ENCODE assay signal across 9 mouse cellular contexts in the genomic region with DNA sequence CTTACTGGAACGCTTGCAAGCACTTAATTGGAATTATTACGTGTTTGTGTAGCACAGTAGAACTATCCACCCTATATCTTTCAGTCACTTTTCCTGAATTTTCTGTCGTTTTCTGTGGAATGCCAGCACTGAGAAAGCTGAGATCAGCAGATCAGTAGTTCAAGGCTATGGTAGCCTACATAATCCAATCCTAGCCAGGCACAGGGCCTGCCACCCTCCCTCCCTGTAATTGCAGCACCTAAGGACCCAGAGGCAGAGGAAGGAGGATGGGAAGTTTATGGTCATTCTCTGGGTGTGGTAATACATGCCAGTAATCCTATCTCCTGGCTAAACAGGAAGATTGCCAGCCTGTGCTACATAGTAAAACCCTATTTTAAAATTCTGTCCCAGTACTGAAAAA. TPM values are rescaled to one million over a fixed set of nuclear protein-coding genes. Genes with fewer than 3 reads are reported as not detected.
DNase-seq lines count a peak whose midpoint lies in the region; ATAC-seq and TF ChIP-seq lines count a peak whose summit lies in the region.
"Had no signal": no experiment of that assay in that cellular context is flagged by ENCODE, and none has a peak within 500 bp of the region (broad histone marks: within the 10 kb centered on the region; RNA-seq: fewer than 3 reads in every experiment).

No protein-coding gene starts in this region.

- H3K27me3 ChIP-seq in kidney, adult 2 months (replicated peaks; ENCODE audit: control insufficient read depth, insufficient read depth, low read length): no peaks in the 10 kb centered on the region
- H3K27me3 ChIP-seq in midbrain, embryonic 14.5 days (ENCODE audit: control insufficient read depth, insufficient read depth, low read length): no peaks in the 10 kb centered on the region

- no peak for TF ChIP-seq POLR2A in kidney, adult 2 months (IDR thresholded peaks at IDR 0.05; ENCODE audit: low read depth, low read length)

- peak overlapping the region; percentile 64; the same call in 1 of the 2 replicates for H3K4me2 ChIP-seq in midbrain, embryonic 14.5 days (ENCODE audit: low read length)

- no peak for DNase-seq in kidney, adult 2 months
- DNase-seq in kidney, adult 11 months: no peak
- peak; percentile 18 for DNase-seq in NIH3T3 (ENCODE audit: low read depth)
- DNase-seq in gonadal fat pad, adult 2 months (ENCODE audit: low read depth): peak; percentile 63
- DNase-seq in midbrain, embryonic 14.5 days: no peak
- DNase-seq in yolk sac, embryonic 10.5 days (ENCODE audit: low spot score): no peak
- no peak for DNase-seq in layer of hippocampus, postnatal 25 days (ENCODE audit: extremely low spot score in 1 of 2, low spot score in 1 of 2)
- no peak for DNase-seq in natural killer cell, adult 2 months (ENCODE audit: low spot score in 2 of 2)
- DNase-seq: adrenal gland, adult 2 months had no signal

- TF ChIP-seq CTCF in kidney, adult 2 months (conservative IDR thresholded peaks at IDR 0.05; ENCODE audit: insufficient read depth, insufficient read length, low read depth, low read length): no peak

- peaks cover 6% of the 10 kb centered on the region; the same call in 1 of the 2 replicates for H3K4me1 ChIP-seq in kidney, adult 2 months (ENCODE audit: control insufficient read depth, insufficient read depth, low read length)
- peaks cover 9% of the 10 kb centered on the region for H3K4me1 ChIP-seq in midbrain, embryonic 14.5 days (ENCODE audit: control insufficient read depth, insufficient read depth, low read length)

- no peak for ATAC-seq in midbrain, embryonic 14.5 days (ENCODE audit: low FRiP score, low TSS enrichment)

- no peaks in the 10 kb centered on the region for H3K9me3 ChIP-seq in midbrain, embryonic 14.5 days (ENCODE audit: control insufficient read depth, low read length)

- H3K36me3 ChIP-seq in kidney, adult 2 months (ENCODE audit: control insufficient read depth, insufficient read depth, low read length): peaks cover 2% of the 10 kb centered on the region; the same call in 1 of the 2 replicates
- peaks cover 13% of the 10 kb centered on the region for H3K36me3 ChIP-seq in midbrain, embryonic 14.5 days (ENCODE audit: control insufficient read depth, insufficient read depth, low read length)

- H3K9ac ChIP-seq in midbrain, embryonic 14.5 days (replicated peaks; ENCODE audit: low read length): peak overlapping the region; percentile 52; the same call in 1 of the 2 replicates

- WGBS in kidney, adult 2 months: 53% methylated on average over 3 of the region's 3 CpGs
- 69% methylated on average over 3 of the region's 3 CpGs for WGBS in midbrain, embryonic 14.5 days

- H3K27ac ChIP-seq in kidney, adult 2 months (ENCODE audit: insufficient read depth, low read depth, low read length): peak overlapping the region; percentile 20; the same call in 1 of the 2 replicates
- no peak overlapping the region; the same call in 1 of the 2 replicates for H3K27ac ChIP-seq in midbrain, embryonic 14.5 days (replicated peaks; ENCODE audit: low read depth, low read length)

- H3K4me3 ChIP-seq in kidney, adult 2 months (ENCODE audit: insufficient read depth, low read depth, low read length): no peak overlapping the region
- H3K4me3 ChIP-seq in midbrain, embryonic 14.5 days (replicated peaks; ENCODE audit: low read depth, low read length): no peak overlapping the region

RNA-seq across cellular contexts. Expression of gene Eif5a, which starts 1.0 kb away (rescaled TPM):
- 465 and 575 TPM in 2 replicates for polyA plus RNA-seq in kidney, adult 2 months (2012; rRNA removed)
- 457 and 520 TPM in 2 replicates for polyA plus RNA-seq in gonadal fat pad, adult 2 months (2012; rRNA removed)
- 1,083 and 1,099 TPM in 2 replicates for polyA plus RNA-seq in midbrain, embryonic 14.5 days (2014; fragmentation: Nextera tagmentation; extraction: Ambion mirVana)
- total RNA-seq in layer of hippocampus, postnatal 25 days (2021): 100 to 1,000 TPM; 426 to 481 TPM

RNA-seq across cellular contexts. Expression of gene Gps2, which starts 9.1 kb away (rescaled TPM):
- polyA plus RNA-seq in kidney, adult 2 months (2012; rRNA removed): 72.9 and 75.5 TPM in 2 replicates
- polyA plus RNA-seq in gonadal fat pad, adult 2 months (2012; rRNA removed): 56.9 and 61.2 TPM in 2 replicates
- 56.4 and 62.4 TPM in 2 replicates for polyA plus RNA-seq in midbrain, embryonic 14.5 days (2014; fragmentation: Nextera tagmentation; extraction: Ambion mirVana)
- total RNA-seq in layer of hippocampus, postnatal 25 days (2021): 10 to 100 TPM; 26.8 to 32.6 TPM

RNA-seq across cellular contexts. Expression of gene Ybx2, which starts 12.8 kb away (rescaled TPM):
- polyA plus RNA-seq in kidney, adult 2 months (2012; rRNA removed): 60.5 and 71.7 TPM in 2 replicates
- polyA plus RNA-seq in gonadal fat pad, adult 2 months (2012; rRNA removed): 19.2 and 37.4 TPM in 2 replicates
- 4.3 and 10.4 TPM in 2 replicates for polyA plus RNA-seq in midbrain, embryonic 14.5 days (2014; fragmentation: Nextera tagmentation; extraction: Ambion mirVana)
- total RNA-seq in layer of hippocampus, postnatal 25 days (2021): 10 to 100 TPM in 1 of 2 experiments, 1 to 10 TPM in 1; 7.3 to 11.1 TPM

RNA-seq across cellular contexts. Expression of gene Neurl4, which starts 21.9 kb away (rescaled TPM):
- 72.0 and 80.1 TPM in 2 replicates for polyA plus RNA-seq in kidney, adult 2 months (2012; rRNA removed)
- 42.3 and 45.0 TPM in 2 replicates for polyA plus RNA-seq in gonadal fat pad, adult 2 months (2012; rRNA removed)
- 27.5 and 29.0 TPM in 2 replicates for polyA plus RNA-seq in midbrain, embryonic 14.5 days (2014; fragmentation: Nextera tagmentation; extraction: Ambion mirVana)
- total RNA-seq in layer of hippocampus, postnatal 25 days (2021): 100 to 1,000 TPM; 108 to 109 TPM

RNA-seq across cellular contexts. Expression of gene 2810408A11Rik, which starts 22.0 kb away (rescaled TPM):
- polyA plus RNA-seq in kidney, adult 2 months (2012; rRNA removed): 0.94 and 0.99 TPM in 2 replicates
- 5.4 and 5.9 TPM in 2 replicates for polyA plus RNA-seq in gonadal fat pad, adult 2 months (2012; rRNA removed)
- polyA plus RNA-seq in midbrain, embryonic 14.5 days (2014; fragmentation: Nextera tagmentation; extraction: Ambion mirVana): 9.4 and 13.0 TPM in 2 replicates
- 1 to 10 TPM in 1 of 2 experiments, under 1 TPM in 1; 0.62 to 1.8 TPM for total RNA-seq in layer of hippocampus, postnatal 25 days (2021)

Comparison
In these comparisons a context has a peak if more than half of its experiments do, and no peak if none do; other contexts are left out.
1. DNase-seq: peak in NIH3T3 (single experiment) and gonadal fat pad, adult 2 months (single experiment); none in kidney, adult 2 months (single experiment), kidney, adult 11 months (single experiment), midbrain, embryonic 14.5 days (single experiment), yolk sac, embryonic 10.5 days (single experiment), layer of hippocampus, postnatal 25 days (0 of 2) and natural killer cell, adult 2 months (0 of 2).